Mouse (Mus musculus): Measurements from ENCODE around the gene Zfp871.
A peak's percentile ranks its signal among the peaks of the same experiment; 100 is the strongest.

The Zfp871 gene

GRCm38 (mm10) chr17:32788094-32788559 is at the start of gene Zfp871:
Zfp871 (minus strand) TSS chr17:32788287.
- peak; percentile 77 for DNase-seq (ENCODE audit: low spot score)

- no peak for DNase-seq (ENCODE audit: low spot score)
Measured at GRCm38 (mm10) chr17:32830418-32830782, 42.3 kb upstream of the Zfp871 start.

GRCm38 (mm10) chr17:32829540-32830417 is 41.7 kb upstream of the Zfp871 start, which contains the start of gene Zfp799:
Zfp799 (minus strand) TSS chr17:32830261.
- DNase-seq (ENCODE audit: low spot score) = peak; percentile 62

GRCm38 (mm10) chr17:32816074-32816784 is 28.1 kb upstream of the Zfp871 start:
- no peak for DNase-seq (ENCODE audit: low spot score)

- DNase-seq (ENCODE audit: low spot score) = no peak
Measured at GRCm38 (mm10) chr17:32814136-32814535, 26.0 kb upstream of the Zfp871 start.

GRCm38 (mm10) chr17:32810648-32811047 is 22.6 kb upstream of the Zfp871 start:
- no peak for DNase-seq (ENCODE audit: low spot score)

- DNase-seq (ENCODE audit: low spot score) = peak; percentile 9
Measured at GRCm38 (mm10) chr17:32809544-32810374, 21.7 kb upstream of the Zfp871 start, which contains the start of gene Zfp811. Zfp811 (minus strand) TSS chr17:32809931.

- no peak for DNase-seq (ENCODE audit: low spot score)
Measured at GRCm38 (mm10) chr17:32808921-32809320, 20.8 kb upstream of the Zfp871 start.

GRCm38 (mm10) chr17:32789244-32789643 is 1.2 kb upstream of the Zfp871 start:
- DNase-seq (ENCODE audit: low spot score) = no peak

- no peak for DNase-seq (ENCODE audit: low spot score)
Measured at GRCm38 (mm10) chr17:32788576-32788975, 489 bp upstream of the Zfp871 start.

- no peak for DNase-seq (ENCODE audit: low spot score)
Measured at GRCm38 (mm10) chr17:32787436-32788093, 522 bp downstream of the Zfp871 start.

- no peak for DNase-seq (ENCODE audit: low spot score)
Measured at GRCm38 (mm10) chr17:32786944-32787343, 1.1 kb downstream of the Zfp871 start.

GRCm38 (mm10) chr17:32785656-32786055 is 2.4 kb downstream of the Zfp871 start:
- DNase-seq (ENCODE audit: low spot score) = no peak

- no peak for DNase-seq (ENCODE audit: low spot score)
Measured at GRCm38 (mm10) chr17:32777564-32777963, 10.5 kb downstream of the Zfp871 start.

- DNase-seq (ENCODE audit: low spot score) = no peak
Measured at GRCm38 (mm10) chr17:32771213-32771612, 16.9 kb downstream of the Zfp871 start.

- DNase-seq (ENCODE audit: low spot score) = no peak
Measured at GRCm38 (mm10) chr17:32766422-32766821, 21.7 kb downstream of the Zfp871 start.

GRCm38 (mm10) chr17:32757331-32757730 is 30.8 kb downstream of the Zfp871 start:
- no peak for DNase-seq (ENCODE audit: low spot score)

- DNase-seq (ENCODE audit: low spot score) = peak; percentile 47
Measured at GRCm38 (mm10) chr17:32753634-32754033, 34.5 kb downstream of the Zfp871 start.

- DNase-seq (ENCODE audit: low spot score) = no peak
Measured at GRCm38 (mm10) chr17:32752813-32753360, 35.2 kb downstream of the Zfp871 start.

- no peak for DNase-seq (ENCODE audit: low spot score)
Measured at GRCm38 (mm10) chr17:32750611-32751010, 37.5 kb downstream of the Zfp871 start.

- no peak for DNase-seq (ENCODE audit: low spot score)
Measured at GRCm38 (mm10) chr17:32741057-32741456, 47.0 kb downstream of the Zfp871 start.
